Mouse (Mus musculus) MEL (cell line): ENCODE results near the gene Dnah6. TPM values are rescaled to one million over a fixed set of nuclear protein-coding genes. Genes with fewer than 3 reads are reported as not detected.

ENCODE experiments used
- DNase-seq: peaks from one replicate; pipeline ENCODE4 v3.0.0; 2011; ENCODE audit warnings: low read depth, low spot score
- H3K27ac ChIP-seq: 2 replicates; pipeline ENCODE4 v1.5.1; 2012; ENCODE audit warnings: low read depth, mild to moderate bottlenecking, control low read depth, low read length, moderate library complexity; ENCODE audit not compliant: control insufficient read depth
- H3K27me3 ChIP-seq, 2 experiments: fragments of 150-350 bp in 1 of 2; sonication (generic) in 1 of 2; 2 replicates each; pipeline ENCODE4 v1.6.1; 2012; ENCODE audit warnings: low read length in 2 of 2, mild to moderate bottlenecking in 2 of 2, improper control_type of control experiment in 1 of 2, moderate library complexity in 1 of 2; ENCODE audit not compliant: insufficient read depth in 2 of 2, control insufficient read depth in 1 of 2
- H3K36me3 ChIP-seq, 2 experiments: 2 replicates each; pipeline ENCODE4 v1.6.1; 2012 to 2014; ENCODE audit warnings: low read length in 2 of 2, improper control_type of control experiment in 1 of 2, inconsistent platforms in 1 of 2, mild to moderate bottlenecking in 1 of 2; ENCODE audit not compliant: insufficient read depth in 2 of 2, control insufficient read depth in 1 of 2
- H3K4me1 ChIP-seq, 2 experiments: fragments of 150-350 bp in 1 of 2; sonication (generic) in 1 of 2; 2 replicates each; pipeline ENCODE4 v1.6.1; 2012; ENCODE audit warnings: low read length in 2 of 2, improper control_type of control experiment in 1 of 2, mild to moderate bottlenecking in 1 of 2; ENCODE audit not compliant: insufficient read depth in 2 of 2, control insufficient read depth in 1 of 2
- H3K4me3 ChIP-seq, 2 experiments: fragments of 150-350 bp in 1 of 2; sonication (generic) in 1 of 2; 2 replicates each; pipeline ENCODE4 v1.5.1; 2012; ENCODE audit warnings: low read depth in 2 of 2, low read length in 2 of 2, mild to moderate bottlenecking in 2 of 2, moderate library complexity in 2 of 2, control low read depth in 1 of 2, improper control_type of control experiment in 1 of 2; ENCODE audit not compliant: control insufficient read depth in 1 of 2, insufficient read depth in 1 of 2
- H3K79me2 ChIP-seq: 2 replicates; pipeline ENCODE4 v1.6.1; 2012; ENCODE audit warnings: mild to moderate bottlenecking, low read length, moderate library complexity; ENCODE audit not compliant: control insufficient read depth, poor library complexity, insufficient read depth
- H3K9ac ChIP-seq: 2 replicates; pipeline ENCODE4 v1.6.1; 2012; ENCODE audit warnings: low read depth, mild to moderate bottlenecking, control low read depth, low read length, moderate library complexity; ENCODE audit not compliant: control insufficient read depth, poor library complexity, severe bottlenecking
- H3K9me3 ChIP-seq: fragments of 150-350 bp; sonication (generic); replicated peaks from 2 replicates; pipeline ENCODE4 v1.6.1; 2012; ENCODE audit warnings: mild to moderate bottlenecking, low read length, improper control_type of control experiment, moderate library complexity; ENCODE audit not compliant: insufficient read depth
- EP300 ChIP-seq, 2 experiments: IDR thresholded peaks; 2 replicates each; pipeline ENCODE4 v1.6.1; 2011; ENCODE audit warnings: improper control_type of control experiment in 2 of 2, low read length in 2 of 2, low read depth in 1 of 2, mild to moderate bottlenecking in 1 of 2
- ETS1 ChIP-seq: IDR thresholded peaks from 2 replicates; pipeline ENCODE4 v1.6.1; 2012; ENCODE audit warnings: low read depth, mild to moderate bottlenecking, inconsistent platforms, low read length, improper control_type of control experiment, moderate library complexity
- GABPA ChIP-seq: IDR thresholded peaks from 2 replicates; pipeline ENCODE4 v1.6.1; 2012; ENCODE audit warnings: low read depth, mild to moderate bottlenecking, inconsistent platforms, low read length, improper control_type of control experiment, moderate library complexity
- GATA1 ChIP-seq: IDR thresholded peaks from 2 replicates; pipeline ENCODE4 v1.6.1; 2011; ENCODE audit warnings: low read depth, low read length, improper control_type of control experiment
- HCFC1 ChIP-seq: IDR thresholded peaks from 2 replicates; pipeline ENCODE4 v1.6.1; 2012; ENCODE audit warnings: low read depth, mild to moderate bottlenecking, inconsistent platforms, low read length, improper control_type of control experiment, moderate library complexity
- KAT2A ChIP-seq: conservative IDR thresholded peaks from 2 replicates; pipeline ENCODE4 v1.6.1; 2012; ENCODE audit warnings: low read depth, low read length, improper control_type of control experiment, inconsistent platforms
- MAFK ChIP-seq: IDR thresholded peaks from 2 replicates; pipeline ENCODE4 v1.6.1; 2011; ENCODE audit warnings: low read depth, mild to moderate bottlenecking, low read length, improper control_type of control experiment, borderline replicate concordance
- MAX ChIP-seq: IDR thresholded peaks from 2 replicates; pipeline ENCODE4 v1.6.1; 2011; ENCODE audit warnings: low read length, improper control_type of control experiment
- NELFE ChIP-seq: IDR thresholded peaks from 2 replicates; pipeline ENCODE4 v1.6.1; 2011; ENCODE audit warnings: low read depth, low read length, improper control_type of control experiment
- NRF1 ChIP-seq: IDR thresholded peaks from 2 replicates; pipeline ENCODE4 v1.6.1; 2014; ENCODE audit warnings: low read depth, mild to moderate bottlenecking, inconsistent platforms, low read length, improper control_type of control experiment, moderate library complexity; ENCODE audit not compliant: poor library complexity, insufficient read depth, severe bottlenecking
- POLR2A ChIP-seq, 2 experiments: IDR thresholded peaks; 2 replicates each; pipeline ENCODE4 v1.6.1; 2011 to 2012; ENCODE audit warnings: low read length in 2 of 2, mild to moderate bottlenecking in 2 of 2, control low read depth in 1 of 2, improper control_type of control experiment in 1 of 2, low read depth in 1 of 2, moderate library complexity in 1 of 2; ENCODE audit not compliant: control insufficient read depth in 1 of 2, insufficient read depth in 1 of 2, poor library complexity in 1 of 2
- SMC3 ChIP-seq: IDR thresholded peaks from 2 replicates; pipeline ENCODE4 v1.6.1; 2011; ENCODE audit warnings: low read depth, low read length, improper control_type of control experiment
- TAL1 ChIP-seq: IDR thresholded peaks from 2 replicates; pipeline ENCODE4 v1.6.1; 2012; ENCODE audit warnings: mild to moderate bottlenecking, inconsistent platforms, low read length, moderate library complexity, mixed read lengths
- TBP ChIP-seq: IDR thresholded peaks from 2 replicates; pipeline ENCODE4 v1.8.0; 2011; ENCODE audit warnings: low read depth, low read length, improper control_type of control experiment
- TCF12 ChIP-seq: IDR thresholded peaks from 2 replicates; pipeline ENCODE4 v1.6.1; 2014; ENCODE audit warnings: low read depth, mild to moderate bottlenecking, inconsistent platforms, low read length, improper control_type of control experiment, moderate library complexity
- UBTF ChIP-seq: IDR thresholded peaks from 2 replicates; pipeline ENCODE4 v1.6.1; 2012; ENCODE audit warnings: low read depth, mild to moderate bottlenecking, inconsistent platforms, low read length, improper control_type of control experiment, moderate library complexity, borderline replicate concordance; ENCODE audit not compliant: insufficient read depth
- USF1 ChIP-seq: IDR thresholded peaks from 2 replicates; pipeline ENCODE4 v1.6.1; 2014; ENCODE audit warnings: low read depth, mild to moderate bottlenecking, inconsistent platforms, low read length, improper control_type of control experiment, moderate library complexity
- USF2 ChIP-seq, 2 experiments: IDR thresholded peaks; 2 replicates each; pipeline ENCODE4 v1.6.1; 2011 to 2012; ENCODE audit warnings: improper control_type of control experiment in 2 of 2, low read length in 2 of 2, borderline replicate concordance in 1 of 2, inconsistent platforms in 1 of 2, low read depth in 1 of 2, mild to moderate bottlenecking in 1 of 2; ENCODE audit not compliant: insufficient read depth in 1 of 2
- ZNF384 ChIP-seq: IDR thresholded peaks from 2 replicates; pipeline ENCODE4 v1.6.1; 2012; ENCODE audit warnings: low read depth, mild to moderate bottlenecking, inconsistent platforms, low read length, improper control_type of control experiment
- polyA plus RNA-seq, 2 experiments: library from polyadenylated mRNA; stranded (reverse) in 1 of 2; unstranded in 1 of 2; fragments of >175 nt in 1 of 2; fragments of >200 nt in 1 of 2; gene quantifications; 2 replicates each; pipeline versions ENCODE4 v1.2.1 to v1.2.4; 2012; ENCODE audit warnings: low replicate concordance in 2 of 2, low read depth in 1 of 2; ENCODE audit not compliant: insufficient read length in 2 of 2, insufficient read depth in 1 of 2, missing spikeins in 1 of 2
- total RNA-seq: library from RNA; depleted of rRNA; stranded (reverse); fragments of 300-350 nt; gene quantifications from 2 replicates; pipeline ENCODE4 v1.2.3, GENCODE M21; 2012

The Dnah6 gene
- total and polyA plus RNA-seq, 3 experiments = not detected

DNA sequence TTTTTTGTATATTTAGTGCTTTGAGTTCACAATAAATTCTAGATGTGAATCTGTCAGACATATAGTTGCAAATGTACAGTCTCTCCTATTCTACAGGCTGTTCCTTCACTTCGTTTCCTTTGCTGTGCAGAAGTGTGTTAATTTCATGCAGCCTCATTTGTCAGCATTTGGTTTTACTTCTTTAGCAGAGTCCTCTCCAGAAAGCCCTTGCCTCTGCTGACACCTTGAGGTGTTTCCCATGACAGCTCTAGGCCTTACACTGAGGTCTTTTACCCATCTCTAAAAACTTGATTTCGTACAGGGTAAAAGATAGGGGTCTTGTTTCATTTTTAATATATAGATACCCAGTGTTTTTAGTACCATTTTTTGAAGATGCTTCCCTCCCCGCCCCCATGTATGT, 54.2 kb downstream of the Dnah6 start:
- TF ChIP-seq HCFC1 (no peak), NRF1 (no peak), ETS1 (no peak), ZNF384 (no peak), MAFK (no peak), TCF12 (no peak), GATA1 (no peak), GABPA (no peak)
- TF ChIP-seq, all 39 proteins: peak for 0
- H3K27ac ChIP-seq = no peak overlapping the region
- DNase-seq = no peak
- H3K9ac ChIP-seq = no peak overlapping the region
- H3K36me3 ChIP-seq = no peaks in the 10 kb centered on the region
- no peak overlapping the region for H3K4me3 ChIP-seq
- no peaks in the 10 kb centered on the region for H3K9me3 ChIP-seq
- H3K4me1 ChIP-seq = no peaks in the 10 kb centered on the region
- no peaks in the 10 kb centered on the region; a peak in 1 of 4 replicates for H3K27me3 ChIP-seq
- no peaks in the 10 kb centered on the region for H3K79me2 ChIP-seq

DNA sequence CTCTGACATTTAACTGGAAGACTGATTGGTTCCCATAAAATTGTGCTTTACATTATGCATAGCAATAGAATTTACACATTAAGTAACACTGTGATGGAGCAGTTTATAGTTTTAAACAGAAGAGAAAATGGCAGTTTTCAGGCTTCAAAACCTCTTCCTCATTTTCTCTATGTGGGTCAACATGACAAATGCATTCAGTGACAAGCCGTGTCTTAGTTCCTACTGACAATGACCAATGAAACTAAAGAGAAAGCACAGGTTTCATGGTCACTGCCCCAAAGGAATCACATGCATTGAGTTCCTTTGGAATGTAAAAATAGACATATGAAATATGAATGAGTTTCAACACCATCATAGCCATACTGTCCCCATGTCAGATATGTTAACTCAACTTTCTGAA, 58.5 kb downstream of the Dnah6 start:
- H3K9me3 ChIP-seq = no peaks in the 10 kb centered on the region
- TF ChIP-seq USF2 (IDR thresholded peaks at IDR 0.05; ENCODE audit: borderline replicate concordance in 1 of 2, insufficient read depth in 1 of 2, low read depth in 1 of 2, low read length in 2 of 2) (no peak), USF1 (no peak), EP300 (IDR thresholded peaks at IDR 0.05; ENCODE audit: low read depth in 1 of 2, low read length in 2 of 2) (no peak), TBP (no peak), KAT2A (no peak), NELFE (no peak), POLR2A (IDR thresholded peaks at IDR 0.05; ENCODE audit: control insufficient read depth in 1 of 2, insufficient read depth in 1 of 2, low read depth in 1 of 2, low read length in 2 of 2, poor library complexity in 1 of 2) (no peak), MAX (no peak), HCFC1 (no peak), TAL1 (no peak), SMC3 (no peak), UBTF (no peak)
- TF ChIP-seq, all 39 proteins: peak for 0
- H3K79me2 ChIP-seq = no peaks in the 10 kb centered on the region
- H3K27ac ChIP-seq = no peak overlapping the region
- no peak overlapping the region for H3K9ac ChIP-seq
- no peak overlapping the region for H3K4me3 ChIP-seq
- H3K4me1 ChIP-seq = no peaks in the 10 kb centered on the region
- DNase-seq = no peak
- no peaks in the 10 kb centered on the region; a peak in 1 of 4 replicates for H3K27me3 ChIP-seq
- no peaks in the 10 kb centered on the region for H3K36me3 ChIP-seq
